Mouse (Mus musculus): ENCODE data around the gene Csk.

GRCm38 (mm10) chr9:57657843-57658242 is 4.4 kb upstream of the Csk start:
- TF ChIP-seq POLR2A (IDR thresholded peaks at IDR 0.05; ENCODE audit: extremely low read depth, insufficient read depth, low read length) (no peak), CTCF (IDR thresholded peaks at IDR 0.05; ENCODE audit: extremely low read depth, insufficient read depth, low read length) (no peak)
